Mouse (Mus musculus): Measurements from ENCODE around the gene Gcm1.

The Gcm1 gene
- long read RNA-seq, experiment 1: 0 reads
- long read RNA-seq, experiment 2: 0 reads

GRCm38 (mm10) chr9:78051677-78052076, at the start of gene Gcm1:
TSS of gene Gcm1 (plus strand) at chr9:78051924.
- intact Hi-C loops (cut with DNase I): no loop called here

- intact Hi-C loops (cut with DNase I): loop anchor here (5.0 kb wide), 1 partner anchor 36 kb away; no protein-coding TSS in a partner anchor
These were observed 48.4 kb upstream of the Gcm1 start for GRCm38 (mm10) chr9:78003278-78003677.

- intact Hi-C loops (cut with DNase I): loop anchor here (5.0 kb wide), 2 partner anchors 88 to 198 kb away; partner anchors contain the start of gene Elovl5
These were observed 46.2 kb upstream of the Gcm1 start for GRCm38 (mm10) chr9:78005481-78005880.

- intact Hi-C loops (cut with DNase I): loop anchor here (5.0 kb wide), 2 partner anchors 89 to 199 kb away; partner anchors contain the start of gene Elovl5
These were observed 45.3 kb upstream of the Gcm1 start for GRCm38 (mm10) chr9:78006209-78007001.

- intact Hi-C loops (cut with DNase I): loop anchor here (5.0 kb wide), 2 partner anchors 92 to 202 kb away; partner anchors contain the start of gene Elovl5
These were observed 42.3 kb upstream of the Gcm1 start for GRCm38 (mm10) chr9:78009382-78009781.

GRCm38 (mm10) chr9:78010187-78010586, 41.5 kb upstream of the Gcm1 start:
- intact Hi-C loops (cut with DNase I): no loop called here

GRCm38 (mm10) chr9:78010707-78011106, 41.0 kb upstream of the Gcm1 start:
- intact Hi-C loops (cut with DNase I): no loop called here

GRCm38 (mm10) chr9:78012066-78012465, 39.7 kb upstream of the Gcm1 start:
- intact Hi-C loops (cut with DNase I): no loop called here

- intact Hi-C loops (cut with DNase I): no loop called here
These were observed 39.0 kb upstream of the Gcm1 start for GRCm38 (mm10) chr9:78012681-78013080.

GRCm38 (mm10) chr9:78013813-78014212, 37.9 kb upstream of the Gcm1 start:
- intact Hi-C loops (cut with DNase I): no loop called here

GRCm38 (mm10) chr9:78015816-78016215, 35.9 kb upstream of the Gcm1 start:
- intact Hi-C loops (cut with DNase I): no loop called here

GRCm38 (mm10) chr9:78016288-78016687, 35.4 kb upstream of the Gcm1 start:
- intact Hi-C loops (cut with DNase I): no loop called here

- intact Hi-C loops (cut with DNase I): no loop called here
These were observed 30.5 kb upstream of the Gcm1 start for GRCm38 (mm10) chr9:78021256-78021655.

- intact Hi-C loops (cut with DNase I): no loop called here
These were observed 29.4 kb upstream of the Gcm1 start for GRCm38 (mm10) chr9:78022187-78022945.

GRCm38 (mm10) chr9:78024823-78025222, 26.9 kb upstream of the Gcm1 start:
- intact Hi-C loops (cut with DNase I): loop anchor here (2.0 kb wide), 1 partner anchor 218 kb away; no protein-coding TSS in a partner anchor

- intact Hi-C loops (cut with DNase I): no loop called here
These were observed 24.6 kb upstream of the Gcm1 start for GRCm38 (mm10) chr9:78027099-78027498.

GRCm38 (mm10) chr9:78030835-78031456, 20.8 kb upstream of the Gcm1 start:
- intact Hi-C loops (cut with DNase I): loop anchor here (10.0 kb wide), 1 partner anchor 416 kb away; no protein-coding TSS in a partner anchor

- intact Hi-C loops (cut with DNase I): loop anchor here (10.0 kb wide), 1 partner anchor 418 kb away; no protein-coding TSS in a partner anchor
These were observed 18.8 kb upstream of the Gcm1 start for GRCm38 (mm10) chr9:78032930-78033329.

GRCm38 (mm10) chr9:78035296-78035695, 16.4 kb upstream of the Gcm1 start:
- intact Hi-C loops (cut with DNase I): loop anchor here (10.0 kb wide), 1 partner anchor 420 kb away; no protein-coding TSS in a partner anchor

- intact Hi-C loops (cut with DNase I): loop anchor here (10.0 kb wide), 1 partner anchor 421 kb away; no protein-coding TSS in a partner anchor
These were observed 15.9 kb upstream of the Gcm1 start for GRCm38 (mm10) chr9:78035831-78036230.
